9 mouse cellular contexts compared by ENCODE assay signal in the genomic region with DNA sequence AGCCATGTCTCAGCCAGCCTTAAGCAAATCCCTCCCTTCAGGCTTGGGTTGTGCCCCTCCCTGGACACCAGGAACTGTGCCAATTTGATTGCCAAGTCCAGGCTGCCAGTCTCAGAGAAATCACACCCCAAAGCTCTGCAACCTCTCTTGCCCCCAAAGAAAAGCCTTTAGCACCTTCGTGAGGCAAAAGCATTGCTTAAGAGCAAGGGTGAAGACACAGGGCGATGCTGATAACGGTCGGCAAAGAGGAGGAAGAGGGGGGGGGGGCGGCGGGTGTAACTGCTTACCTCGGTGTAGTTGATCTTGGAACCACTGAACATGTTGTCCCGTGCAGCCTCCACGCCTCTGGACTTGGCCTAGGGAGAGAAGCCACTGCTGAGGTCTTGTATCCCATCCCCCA. TPM values are rescaled to one million over a fixed set of nuclear protein-coding genes. Genes with fewer than 3 reads are reported as not detected.
DNase-seq lines count a peak whose midpoint lies in the region; ATAC-seq and TF ChIP-seq lines count a peak whose summit lies in the region.
"Had no signal": no experiment of that assay in that cellular context is flagged by ENCODE, and none has a peak within 500 bp of the region (broad histone marks: within the 10 kb centered on the region; RNA-seq: fewer than 3 reads in every experiment).

No protein-coding gene starts in this region.

- H3K9me3 ChIP-seq in kidney, embryonic 14.5 days (ENCODE audit: control insufficient read depth, low read length): no peaks in the 10 kb centered on the region
- no peaks in the 10 kb centered on the region for H3K9me3 ChIP-seq in heart, embryonic 16.5 days (replicated peaks; ENCODE audit: control insufficient read depth, low read length)
- H3K9me3 ChIP-seq in liver, embryonic 15.5 days (replicated peaks): no peaks in the 10 kb centered on the region

- H3K36me3 ChIP-seq in kidney, embryonic 14.5 days (ENCODE audit: control insufficient read depth, insufficient read depth, low read length): peaks cover 46% of the 10 kb centered on the region
- peaks cover 45% of the 10 kb centered on the region for H3K36me3 ChIP-seq in heart, embryonic 16.5 days (ENCODE audit: control insufficient read depth, insufficient read depth)
- peaks cover 39% of the 10 kb centered on the region for H3K36me3 ChIP-seq in liver, embryonic 15.5 days (replicated peaks)
- H3K36me3 ChIP-seq in small intestine, adult 2 months (ENCODE audit: control insufficient read depth, insufficient read depth, low read length): peaks cover 38% of the 10 kb centered on the region

- no peak overlapping the region; the same call in 1 of the 2 replicates for H3K9ac ChIP-seq in kidney, embryonic 14.5 days (ENCODE audit: low read depth, low read length)
- peak overlapping the region; percentile 59 for H3K9ac ChIP-seq in heart, embryonic 16.5 days (ENCODE audit: low read length)
- H3K9ac ChIP-seq in liver, embryonic 15.5 days: no peak overlapping the region

- ATAC-seq in kidney, embryonic 14.5 days (ENCODE audit: low FRiP score, low TSS enrichment): no peak
- no peak for ATAC-seq in heart, embryonic 16.5 days (replicated peaks; ENCODE audit: extremely low read depth, insufficient read depth, low FRiP score)
- no peak for ATAC-seq in liver, embryonic 15.5 days (ENCODE audit: insufficient read depth)
- no peak for ATAC-seq in erythroblast, adult 5-6 weeks (replicated peaks; ENCODE audit: low FRiP score, poor library complexity, severe bottlenecking)

- H3K4me1 ChIP-seq in kidney, embryonic 14.5 days (ENCODE audit: control insufficient read depth, insufficient read depth, low read length): peaks cover 8% of the 10 kb centered on the region; the same call in 1 of the 2 replicates
- H3K4me1 ChIP-seq in heart, embryonic 16.5 days (ENCODE audit: control insufficient read depth, insufficient read depth, low read length): peaks cover 55% of the 10 kb centered on the region
- peaks cover 78% of the 10 kb centered on the region for H3K4me1 ChIP-seq in liver, embryonic 15.5 days (replicated peaks)
- H3K4me1 ChIP-seq in small intestine, adult 2 months (ENCODE audit: control insufficient read depth, insufficient read depth, insufficient read length, low read length): peaks cover 31% of the 10 kb centered on the region

- H3K4me3 ChIP-seq in kidney, embryonic 14.5 days (ENCODE audit: low read length): peak overlapping the region; percentile 64; the same call in 1 of the 2 replicates
- H3K4me3 ChIP-seq in heart, embryonic 16.5 days (ENCODE audit: low read length): peak overlapping the region; percentile 96
- peak overlapping the region; percentile 76 for H3K4me3 ChIP-seq in liver, embryonic 15.5 days (replicated peaks)
- peak overlapping the region; percentile 73 for H3K4me3 ChIP-seq in small intestine, adult 2 months (ENCODE audit: low read depth, low read length)

- H3K4me2 ChIP-seq in kidney, embryonic 14.5 days (replicated peaks; ENCODE audit: low read depth, low read length): peak overlapping the region; percentile 58; the same call in 1 of the 2 replicates
- H3K4me2 ChIP-seq in heart, embryonic 16.5 days (ENCODE audit: low read depth, low read length): peak overlapping the region; percentile 87
- H3K4me2 ChIP-seq in liver, embryonic 15.5 days: peak overlapping the region; percentile 96

- H3K27me3 ChIP-seq in kidney, embryonic 14.5 days (ENCODE audit: control insufficient read depth, insufficient read depth, low read length): no peaks in the 10 kb centered on the region
- no peaks in the 10 kb centered on the region for H3K27me3 ChIP-seq in heart, embryonic 16.5 days (ENCODE audit: control insufficient read depth, insufficient read depth, low read length)
- H3K27me3 ChIP-seq in liver, embryonic 15.5 days: no peaks in the 10 kb centered on the region
- no peaks in the 10 kb centered on the region for H3K27me3 ChIP-seq in small intestine, adult 2 months (ENCODE audit: control insufficient read depth, insufficient read depth, low read length)

- TF ChIP-seq CTCF in small intestine, adult 2 months (IDR thresholded peaks at IDR 0.05; ENCODE audit: extremely low read depth, insufficient read length, insufficient replicate concordance, low read depth, low read length): no peak

- no peak for TF ChIP-seq POLR2A in small intestine, adult 2 months (IDR thresholded peaks at IDR 0.05; ENCODE audit: low read depth, low read length)

- DNase-seq in kidney, adult 11 months: no peak
- DNase-seq in cerebellum, adult 9-10 months: peak; percentile 66
- no peak for DNase-seq in right cerebral cortex, postnatal 36 days (ENCODE audit: low spot score in 2 of 2)

- 43% methylated on average over 7 of the region's 9 CpGs for WGBS in kidney, embryonic 14.5 days
- 11% methylated on average over 8 of the region's 9 CpGs for WGBS in heart, embryonic 16.5 days
- WGBS in liver, embryonic 15.5 days (ENCODE audit: insufficient replicate concordance): 0% methylated on average over 7 of the region's 9 CpGs
- WGBS in small intestine, adult 2 months: 4% methylated on average over 8 of the region's 9 CpGs

- no peak overlapping the region for H3K27ac ChIP-seq in kidney, embryonic 14.5 days (ENCODE audit: low read depth, low read length)
- peak overlapping the region; percentile 18 for H3K27ac ChIP-seq in heart, embryonic 16.5 days (ENCODE audit: low read length)
- 0 out of 2 replicates have a peak overlapping the region, but pooled peaks have one; percentile 24 for H3K27ac ChIP-seq in liver, embryonic 15.5 days (replicated peaks)
- peak overlapping the region; percentile 8; the same call in 1 of the 2 replicates for H3K27ac ChIP-seq in small intestine, adult 2 months (ENCODE audit: insufficient read depth, low read depth, low read length)

RNA-seq across cellular contexts. Expression of a gene that starts 1.5 kb away (rescaled TPM):
- 229 and 366 TPM in 2 replicates for polyA plus RNA-seq in kidney, embryonic 14.5 days (2014; fragmentation: Nextera tagmentation; extraction: Ambion mirVana)
- polyA plus RNA-seq in heart, embryonic 16.5 days (2015; fragmentation: Nextera tagmentation; extraction: Ambion mirVana): 694 and 810 TPM in 2 replicates
- 149 and 159 TPM in 2 replicates for polyA plus RNA-seq in liver, embryonic 15.5 days (2015; fragmentation: Nextera tagmentation; extraction: Ambion mirVana)
- 291 and 420 TPM in 2 replicates for polyA plus RNA-seq in small intestine, adult 2 months (2012; rRNA removed)
- 159 and 310 TPM in 2 replicates for total RNA-seq in erythroblast, adult 5-6 weeks (2015; ENCODE audit: low replicate concordance)
- total RNA-seq in erythroblast, adult 5-6 weeks (2017; ENCODE audit: low replicate concordance): 142 and 199 TPM in 2 replicates

RNA-seq across cellular contexts. Expression of a gene that starts 22.2 kb away (rescaled TPM):
- 0.69 TPM in 1 of 2 replicates, not detected in the other for polyA plus RNA-seq in kidney, embryonic 14.5 days (2014; fragmentation: Nextera tagmentation; extraction: Ambion mirVana)
- polyA plus RNA-seq in heart, embryonic 16.5 days (2015; fragmentation: Nextera tagmentation; extraction: Ambion mirVana): 0.42 and 0.52 TPM in 2 replicates
- not detected in 2 replicates for polyA plus RNA-seq in liver, embryonic 15.5 days (2015; fragmentation: Nextera tagmentation; extraction: Ambion mirVana)
- not detected in 2 replicates for polyA plus RNA-seq in small intestine, adult 2 months (2012; rRNA removed)
- not detected in 2 replicates for total RNA-seq in erythroblast, adult 5-6 weeks (2015; ENCODE audit: low replicate concordance)
- total RNA-seq in erythroblast, adult 5-6 weeks (2017; ENCODE audit: low replicate concordance): 2.0 TPM in 1 of 2 replicates, not detected in the other
- total RNA-seq: adrenal gland, postnatal 36 days had no signal

RNA-seq across cellular contexts. Expression of a gene that starts 32.2 kb away (rescaled TPM):
- 65.9 and 68.7 TPM in 2 replicates for polyA plus RNA-seq in kidney, embryonic 14.5 days (2014; fragmentation: Nextera tagmentation; extraction: Ambion mirVana)
- polyA plus RNA-seq in heart, embryonic 16.5 days (2015; fragmentation: Nextera tagmentation; extraction: Ambion mirVana): 59.3 and 59.5 TPM in 2 replicates
- 20.9 and 26.0 TPM in 2 replicates for polyA plus RNA-seq in liver, embryonic 15.5 days (2015; fragmentation: Nextera tagmentation; extraction: Ambion mirVana)
- polyA plus RNA-seq in small intestine, adult 2 months (2012; rRNA removed): 13.7 and 15.2 TPM in 2 replicates
- 9.0 and 11.5 TPM in 2 replicates for total RNA-seq in erythroblast, adult 5-6 weeks (2015; ENCODE audit: low replicate concordance)
- 1.7 and 5.0 TPM in 2 replicates for total RNA-seq in erythroblast, adult 5-6 weeks (2017; ENCODE audit: low replicate concordance)

RNA-seq across cellular contexts. Expression of a gene that starts 59.2 kb away (rescaled TPM):
- polyA plus RNA-seq in kidney, embryonic 14.5 days (2014; fragmentation: Nextera tagmentation; extraction: Ambion mirVana): 166 and 240 TPM in 2 replicates
- polyA plus RNA-seq in heart, embryonic 16.5 days (2015; fragmentation: Nextera tagmentation; extraction: Ambion mirVana): 103 and 115 TPM in 2 replicates
- polyA plus RNA-seq in liver, embryonic 15.5 days (2015; fragmentation: Nextera tagmentation; extraction: Ambion mirVana): 84.9 and 87.8 TPM in 2 replicates
- 6.6 and 13.2 TPM in 2 replicates for polyA plus RNA-seq in small intestine, adult 2 months (2012; rRNA removed)
- 35.2 and 65.0 TPM in 2 replicates for total RNA-seq in erythroblast, adult 5-6 weeks (2015; ENCODE audit: low replicate concordance)
- 49.3 and 70.3 TPM in 2 replicates for total RNA-seq in erythroblast, adult 5-6 weeks (2017; ENCODE audit: low replicate concordance)
